Mouse (Mus musculus): ENCODE data around the gene Socs2. TPM values are rescaled to one million over a fixed set of nuclear protein-coding genes. Genes with fewer than 3 reads are reported as not detected.
"Not testable (repeated sequence)": the region's sequence is repeated elsewhere in the genome, so short reads cannot be mapped to it uniquely, and the experiment has no call there.

The Socs2 gene
- polyA plus RNA-seq, 1 experiment = 36.0 TPM

- WGBS = 82% methylated on average over 7 of the region's 7 CpGs
- no peak for DNase-seq (ENCODE audit: low read depth, low spot score)
Observed at GRCm38 (mm10) chr10:95397191-95397835, 19.7 kb downstream of the Socs2 start.

GRCm38 (mm10) chr10:95396356-95396755 is 20.6 kb downstream of the Socs2 start:
- 61% methylated on average over 8 of the region's 8 CpGs for WGBS
- no peak for DNase-seq (ENCODE audit: low read depth, low spot score)

GRCm38 (mm10) chr10:95394819-95395812 is 21.9 kb downstream of the Socs2 start:
- 17% methylated on average over 25 of the region's 25 CpGs for WGBS
- DNase-seq (ENCODE audit: low read depth, low spot score) = no peak

- 71% methylated on average over 8 of the region's 8 CpGs for WGBS
- DNase-seq (ENCODE audit: low read depth, low spot score) = no peak
Observed at GRCm38 (mm10) chr10:95392073-95392472, 24.9 kb downstream of the Socs2 start.

- 92% methylated on average over 9 of the region's 9 CpGs for WGBS
- DNase-seq (ENCODE audit: low read depth, low spot score) = no peak
Observed at GRCm38 (mm10) chr10:95390871-95391270, 26.1 kb downstream of the Socs2 start.

- 95% methylated on average over 5 of the region's 5 CpGs for WGBS
- DNase-seq (ENCODE audit: low read depth, low spot score) = not testable (repeated sequence)
Observed at GRCm38 (mm10) chr10:95389805-95390204, 27.2 kb downstream of the Socs2 start.

GRCm38 (mm10) chr10:95388821-95389477 is 28.0 kb downstream of the Socs2 start:
- WGBS = 61% methylated on average over 23 of the region's 23 CpGs
- DNase-seq (ENCODE audit: low read depth, low spot score) = no peak

GRCm38 (mm10) chr10:95386527-95386926 is 30.5 kb downstream of the Socs2 start:
- WGBS = 97% methylated on average over 6 of the region's 6 CpGs
- no peak for DNase-seq (ENCODE audit: low read depth, low spot score)

- DNase-seq (ENCODE audit: low read depth, low spot score) = no peak
- 22% methylated on average over 4 of the region's 4 CpGs for WGBS
Observed at GRCm38 (mm10) chr10:95385801-95386203, 31.2 kb downstream of the Socs2 start.

- DNase-seq (ENCODE audit: low read depth, low spot score) = no peak
- 88% methylated on average over 1 of the region's 1 CpGs for WGBS
Observed at GRCm38 (mm10) chr10:95385081-95385480, 31.9 kb downstream of the Socs2 start.

GRCm38 (mm10) chr10:95384446-95384845 is 32.5 kb downstream of the Socs2 start:
- no peak for DNase-seq (ENCODE audit: low read depth, low spot score)
- WGBS = 93% methylated on average over 8 of the region's 8 CpGs

GRCm38 (mm10) chr10:95373340-95373739 is 43.6 kb downstream of the Socs2 start:
- WGBS = 92% methylated on average over 6 of the region's 6 CpGs
- no peak for DNase-seq (ENCODE audit: low read depth, low spot score)

- WGBS = 73% methylated on average over 3 of the region's 3 CpGs
- DNase-seq (ENCODE audit: low read depth, low spot score) = no peak
Observed at GRCm38 (mm10) chr10:95371942-95372341, 45.0 kb downstream of the Socs2 start.

- DNase-seq (ENCODE audit: low read depth, low spot score) = no peak
Observed at GRCm38 (mm10) chr10:95369190-95369589, 47.8 kb downstream of the Socs2 start.

- 82% methylated on average over 14 of the region's 14 CpGs for WGBS
Observed at GRCm38 (mm10) chr10:95368151-95368550, 48.8 kb downstream of the Socs2 start.

GRCm38 (mm10) chr10:95367661-95368089 is 49.3 kb downstream of the Socs2 start:
- WGBS = 84% methylated on average over 9 of the region's 9 CpGs

More at GRCm38 (mm10) chr10:95368151-95368550, 48.8 kb downstream of the Socs2 start:
- DNase-seq (ENCODE audit: low read depth, low spot score) = no peak

GRCm38 (mm10) chr10:95367241-95367640 is 49.7 kb downstream of the Socs2 start:
- WGBS = 79% methylated on average over 7 of the region's 7 CpGs

More at GRCm38 (mm10) chr10:95367661-95368089, 49.3 kb downstream of the Socs2 start:
- no peak for DNase-seq (ENCODE audit: low read depth, low spot score)

GRCm38 (mm10) chr10:95362326-95362725 is 54.7 kb downstream of the Socs2 start:
- 55% methylated on average over 2 of the region's 2 CpGs for WGBS
- no peak for DNase-seq (ENCODE audit: low read depth, low spot score)

More at GRCm38 (mm10) chr10:95367241-95367640, 49.7 kb downstream of the Socs2 start:
- no peak for DNase-seq (ENCODE audit: low read depth, low spot score)

- DNase-seq (ENCODE audit: low read depth, low spot score) = no peak
- 59% methylated on average over 12 of the region's 12 CpGs for WGBS
Observed at GRCm38 (mm10) chr10:95361260-95361841, 55.6 kb downstream of the Socs2 start.

- no peak for DNase-seq (ENCODE audit: low read depth, low spot score)
Observed at GRCm38 (mm10) chr10:95360048-95360447, 56.9 kb downstream of the Socs2 start.

More at GRCm38 (mm10) chr10:95360048-95360447, 56.9 kb downstream of the Socs2 start:
- 89% methylated on average over 5 of the region's 5 CpGs for whole genome bisulfite sequencing
